Mouse (Mus musculus): Measurements from ENCODE around the gene Socs7. TPM values are rescaled to one million over a fixed set of nuclear protein-coding genes. Genes with fewer than 3 reads are reported as not detected.
A peak's percentile ranks its signal among the peaks of the same experiment; 100 is the strongest.

Socs7 gene
- polyA plus RNA-seq, 1 experiment from 2014 or later = 3.9 TPM

DNA sequence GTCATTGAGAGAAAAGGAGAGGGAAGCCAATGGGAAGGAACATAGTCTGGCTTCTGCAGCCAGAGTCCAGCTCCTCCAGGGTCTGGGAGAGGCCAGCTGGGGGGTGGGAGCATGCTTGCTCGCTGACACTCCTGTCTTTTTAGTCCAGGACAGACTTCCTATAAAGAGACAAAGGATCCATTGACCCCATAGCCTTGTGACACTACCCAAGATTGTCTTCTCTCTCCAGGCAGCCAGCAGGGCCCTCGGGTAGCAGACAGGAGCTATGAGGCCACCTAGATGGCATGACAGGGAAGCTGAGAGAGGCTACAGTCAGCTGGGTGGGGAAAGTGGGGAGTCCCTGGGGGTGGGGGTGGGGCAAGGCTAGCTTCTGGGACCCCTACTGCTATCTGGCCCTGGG lies 40.4 kb downstream of the Socs7 start:
- peaks cover 60% of the 10 kb centered on the region for H3K4me1 ChIP-seq (replicated peaks)
- 1% methylated on average over 2 of the region's 2 CpGs for WGBS
- H3K36me3 ChIP-seq = no peaks in the 10 kb centered on the region
- H3K4me3 ChIP-seq = no peak overlapping the region
- DNase-seq (ENCODE audit: low spot score) = no peak
- no peaks in the 10 kb centered on the region for H3K9me3 ChIP-seq
- H3K27me3 ChIP-seq (ENCODE audit: insufficient read depth, poor library complexity, severe bottlenecking) = peaks cover 62% of the 10 kb centered on the region
- peak overlapping the region; percentile 83 for H3K27ac ChIP-seq

DNA sequence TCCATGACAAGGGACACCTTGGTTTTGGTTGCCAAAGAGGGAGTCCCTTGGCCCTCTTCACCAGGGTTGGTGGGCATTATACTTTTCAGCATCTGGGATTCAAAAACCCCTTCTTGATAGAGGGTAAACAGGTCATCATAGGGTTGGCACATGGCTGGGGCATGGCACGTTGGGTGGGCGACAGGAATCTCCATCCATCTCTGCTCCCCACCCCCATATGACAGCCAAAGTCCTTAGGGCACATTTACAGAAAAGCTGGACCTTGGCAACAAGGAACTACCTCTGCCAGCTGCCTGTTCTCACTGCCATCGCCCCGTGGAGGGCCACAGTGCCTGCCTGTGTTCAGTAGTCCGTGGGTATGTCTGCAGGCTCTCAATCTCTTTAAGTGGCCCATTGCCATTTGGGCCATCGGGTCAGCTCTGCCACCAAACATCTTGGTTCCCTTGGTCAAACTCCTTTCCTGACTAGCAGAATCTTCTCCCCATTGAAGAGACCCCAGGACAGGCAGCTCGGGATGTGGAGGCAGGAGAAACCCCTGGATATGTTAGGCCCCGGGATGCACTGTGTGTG lies 41.3 kb downstream of the Socs7 start:
- no peak for DNase-seq (ENCODE audit: low spot score)
- H3K4me3 ChIP-seq = peak overlapping the region; percentile 69
- peaks cover 64% of the 10 kb centered on the region for H3K4me1 ChIP-seq (replicated peaks)
- 39% methylated on average over 8 of the region's 8 CpGs for WGBS
- H3K27me3 ChIP-seq (ENCODE audit: insufficient read depth, poor library complexity, severe bottlenecking) = peaks cover 67% of the 10 kb centered on the region
- no peaks in the 10 kb centered on the region for H3K9me3 ChIP-seq
- peak overlapping the region; percentile 83 for H3K27ac ChIP-seq
- no peaks in the 10 kb centered on the region for H3K36me3 ChIP-seq

DNA sequence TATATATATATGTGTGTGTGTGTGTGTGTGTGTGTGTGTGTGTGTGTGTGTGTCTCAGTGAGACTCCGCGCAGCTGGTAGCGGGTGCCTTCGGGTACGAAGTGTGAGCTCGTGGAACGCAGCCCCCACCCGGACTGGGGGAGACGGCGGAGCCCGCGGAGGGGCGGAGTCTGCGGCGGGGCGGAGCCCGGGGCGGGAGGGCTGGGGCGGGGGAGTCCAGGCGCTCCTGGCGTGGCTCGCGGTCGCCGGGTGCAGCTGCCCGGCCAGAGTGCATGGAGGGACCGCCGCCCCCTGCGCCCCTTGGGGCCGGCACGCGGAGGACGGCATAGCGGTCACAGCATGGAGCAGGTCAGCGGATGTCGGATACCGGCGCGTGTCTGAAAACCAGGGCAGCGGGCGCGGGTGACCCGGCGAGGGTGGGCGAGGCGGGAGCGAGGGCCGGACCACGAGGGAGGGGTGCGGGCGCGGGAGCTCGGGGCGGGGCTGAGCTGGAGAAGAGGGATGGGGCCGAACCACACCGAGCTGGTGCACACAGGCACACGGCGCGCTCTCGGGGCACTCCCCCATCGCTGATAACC lies 41.9 kb downstream of the Socs7 start:
- no peaks in the 10 kb centered on the region for H3K9me3 ChIP-seq
- H3K4me3 ChIP-seq = peak overlapping the region; percentile 69
- peak; percentile 65 for DNase-seq (ENCODE audit: low spot score)
- peaks cover 64% of the 10 kb centered on the region for H3K4me1 ChIP-seq (replicated peaks)
- H3K27ac ChIP-seq = peak overlapping the region; percentile 83
- WGBS = 1% methylated on average over 48 of the region's 61 CpGs
- H3K36me3 ChIP-seq = no peaks in the 10 kb centered on the region
- peaks cover 68% of the 10 kb centered on the region for H3K27me3 ChIP-seq (ENCODE audit: insufficient read depth, poor library complexity, severe bottlenecking)

- Histone ChIP-seq H3K27ac (peak overlapping the region; percentile 83), H3K4me1 (replicated peaks) (peaks cover 64% of the 10 kb centered on the region), H3K27me3 (ENCODE audit: insufficient read depth, poor library complexity, severe bottlenecking) (peaks cover 70% of the 10 kb centered on the region), H3K4me3 (peak overlapping the region; percentile 69), H3K9me3 (no peaks in the 10 kb centered on the region), H3K36me3 (no peaks in the 10 kb centered on the region)
- DNase-seq (ENCODE audit: low spot score) = peak; percentile 33
- WGBS = under 1% methylated on average over 11 of the region's 11 CpGs
Observed at GRCm38 (mm10) chr11:97404761-97405190, 42.4 kb downstream of the Socs7 start.

DNA sequence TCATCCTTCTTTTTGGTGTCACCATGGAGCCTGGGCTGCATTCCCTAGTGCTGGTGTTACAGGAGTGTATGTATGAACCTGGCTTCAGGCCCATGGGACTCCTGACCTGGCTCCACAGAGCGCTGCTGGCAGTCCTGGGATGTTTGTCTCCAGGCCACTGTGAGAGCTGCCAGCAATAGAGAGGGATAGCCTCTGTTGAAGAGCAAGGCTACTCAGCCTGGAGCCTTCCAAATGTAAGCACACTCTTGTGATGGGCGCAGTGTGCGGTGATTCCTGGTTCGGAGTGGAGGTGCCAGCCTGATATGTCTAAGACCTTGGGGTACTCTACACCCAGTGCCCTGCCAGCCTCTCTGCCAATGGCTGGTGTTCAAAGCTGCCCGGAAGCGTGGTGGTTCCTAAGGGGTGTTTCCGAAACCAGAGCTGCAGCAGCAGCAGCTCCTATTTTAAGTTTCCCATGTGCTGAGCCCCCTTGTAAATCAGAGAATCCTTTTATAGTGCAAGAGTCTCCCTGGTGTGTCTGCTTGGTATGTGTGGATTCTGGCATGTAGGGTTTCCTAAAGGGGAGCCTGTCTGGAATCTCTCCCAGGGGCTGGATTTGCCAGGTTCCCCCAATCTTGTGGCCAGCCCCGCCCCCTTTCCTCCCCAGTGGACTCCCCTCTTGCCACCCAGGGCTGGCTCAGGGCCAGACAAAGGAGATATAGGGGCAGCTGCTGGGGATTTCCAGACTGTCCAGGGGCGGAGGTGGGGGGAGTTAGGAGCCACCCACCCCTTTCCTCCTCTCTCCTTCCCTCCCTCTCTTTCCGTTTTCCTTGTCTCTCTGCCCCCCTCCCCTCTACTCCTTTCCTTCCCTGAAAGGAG lies 44.0 kb downstream of the Socs7 start:
- peak overlapping the region; percentile 14; the same call in 1 of the 2 replicates for H3K4me3 ChIP-seq
- peaks cover 66% of the 10 kb centered on the region for H3K27me3 ChIP-seq (ENCODE audit: insufficient read depth, poor library complexity, severe bottlenecking)
- WGBS = 71% methylated on average over 10 of the region's 10 CpGs
- H3K9me3 ChIP-seq = no peaks in the 10 kb centered on the region
- H3K27ac ChIP-seq = no peak overlapping the region
- DNase-seq (ENCODE audit: low spot score) = no peak
- H3K36me3 ChIP-seq = no peaks in the 10 kb centered on the region
- peaks cover 54% of the 10 kb centered on the region for H3K4me1 ChIP-seq (replicated peaks)

DNA sequence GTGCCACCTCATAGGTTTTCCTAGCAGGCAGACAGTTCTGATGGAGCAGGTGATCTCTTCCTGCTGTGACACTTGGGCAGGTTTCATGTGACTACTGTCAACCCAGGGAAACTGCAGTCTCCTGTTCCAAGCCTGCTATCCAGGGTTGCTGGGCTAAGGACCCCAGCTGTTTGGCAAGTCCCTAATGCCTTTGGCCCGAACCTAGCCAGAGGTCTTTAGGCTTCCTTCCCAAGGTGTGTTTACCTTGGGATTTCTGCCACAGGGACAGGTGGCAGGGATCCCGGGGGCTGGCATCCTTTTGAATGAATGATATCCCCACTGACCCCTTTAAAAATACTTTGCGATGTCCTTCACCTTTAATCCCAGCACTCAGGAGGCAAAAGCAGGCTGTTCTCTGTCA lies 45.1 kb downstream of the Socs7 start:
- Histone ChIP-seq H3K36me3 (no peaks in the 10 kb centered on the region), H3K4me3 (no peak overlapping the region), H3K9me3 (no peaks in the 10 kb centered on the region), H3K27ac (no peak overlapping the region), H3K27me3 (ENCODE audit: insufficient read depth, poor library complexity, severe bottlenecking) (peaks cover 63% of the 10 kb centered on the region), H3K4me1 (replicated peaks) (peaks cover 59% of the 10 kb centered on the region)
- 72% methylated on average over 3 of the region's 3 CpGs for WGBS
- DNase-seq (ENCODE audit: low spot score) = no peak

DNA sequence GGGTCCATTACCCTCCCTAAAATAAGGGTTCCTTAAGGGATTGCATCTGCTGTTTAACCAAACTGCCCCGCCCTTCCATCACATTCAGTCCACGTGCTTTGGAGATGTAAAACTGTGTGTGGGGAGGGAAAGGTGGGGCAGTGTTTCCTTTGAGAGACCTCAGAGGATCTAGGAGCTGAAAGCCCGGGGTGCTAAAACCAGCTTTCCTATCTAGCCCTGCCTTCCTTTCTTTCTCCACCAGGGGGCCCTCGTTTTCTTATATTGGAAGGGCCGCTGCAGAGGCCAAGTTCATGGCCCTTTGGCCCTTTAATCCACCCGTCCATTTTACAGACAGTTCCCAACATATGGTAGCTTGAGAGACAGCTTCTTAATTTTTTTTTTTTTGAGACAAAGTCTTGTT lies 45.8 kb downstream of the Socs7 start:
- H3K9me3 ChIP-seq = no peaks in the 10 kb centered on the region
- no peak overlapping the region for H3K4me3 ChIP-seq
- peaks cover 59% of the 10 kb centered on the region for H3K4me1 ChIP-seq (replicated peaks)
- H3K27me3 ChIP-seq (ENCODE audit: insufficient read depth, poor library complexity, severe bottlenecking) = peaks cover 60% of the 10 kb centered on the region
- H3K36me3 ChIP-seq = no peaks in the 10 kb centered on the region
- H3K27ac ChIP-seq = no peak overlapping the region
- 2% methylated on average over 6 of the region's 6 CpGs for WGBS
- peak; percentile 79 for DNase-seq (ENCODE audit: low spot score)

- peaks cover 62% of the 10 kb centered on the region for H3K27me3 ChIP-seq (ENCODE audit: insufficient read depth, poor library complexity, severe bottlenecking)
- 86% methylated on average over 4 of the region's 4 CpGs for WGBS
- no peaks in the 10 kb centered on the region for H3K36me3 ChIP-seq
- H3K9me3 ChIP-seq = no peaks in the 10 kb centered on the region
- no peak for DNase-seq (ENCODE audit: low spot score)
- H3K4me3 ChIP-seq = no peak overlapping the region
- H3K27ac ChIP-seq = no peak overlapping the region
- H3K4me1 ChIP-seq (replicated peaks) = peaks cover 43% of the 10 kb centered on the region
Observed at GRCm38 (mm10) chr11:97410958-97411357, 48.6 kb downstream of the Socs7 start.

GRCm38 (mm10) chr11:97412117-97412516 lies 49.8 kb downstream of the Socs7 start:
- H3K9me3 ChIP-seq = no peaks in the 10 kb centered on the region
- 13% methylated on average over 3 of the region's 3 CpGs for WGBS

DNA sequence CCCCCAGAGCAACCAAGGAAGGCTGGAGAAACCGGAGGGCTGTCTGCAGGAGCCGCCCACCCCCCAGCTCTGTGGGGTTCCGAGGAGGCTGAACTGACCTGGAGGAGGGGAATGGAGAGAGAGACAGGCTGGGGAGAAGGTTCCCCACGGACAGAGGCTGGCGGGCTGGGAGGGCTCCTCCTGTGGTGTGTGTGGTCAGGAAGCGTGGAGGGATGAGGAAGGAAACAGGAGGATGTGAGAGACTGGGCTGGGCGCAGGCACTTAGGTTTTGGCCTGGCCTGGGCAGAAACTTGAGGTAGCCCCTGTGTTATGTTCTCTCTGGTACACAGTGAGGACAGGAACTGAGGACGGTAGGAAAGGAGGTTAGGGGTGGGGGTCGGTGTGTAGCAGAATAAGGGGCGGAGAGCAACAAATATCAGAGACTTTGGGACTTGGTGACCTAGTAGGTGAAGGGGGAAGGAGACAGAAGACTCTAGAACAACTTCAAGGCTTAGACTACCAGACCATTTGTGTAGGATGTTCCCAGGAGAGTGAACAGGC lies 50.5 kb downstream of the Socs7 start:
- Histone ChIP-seq H3K27ac (peak overlapping the region; percentile 50), H3K9me3 (no peaks in the 10 kb centered on the region), H3K27me3 (ENCODE audit: insufficient read depth, poor library complexity, severe bottlenecking) (peaks cover 59% of the 10 kb centered on the region), H3K36me3 (no peaks in the 10 kb centered on the region), H3K4me3 (no peak overlapping the region), H3K4me1 (replicated peaks) (peaks cover 50% of the 10 kb centered on the region)
- DNase-seq (ENCODE audit: low spot score) = no peak
- WGBS = 37% methylated on average over 10 of the region's 10 CpGs

More at GRCm38 (mm10) chr11:97412117-97412516, 49.8 kb downstream of the Socs7 start:
- H3K4me3 ChIP-seq = 0 out of 2 replicates have a peak overlapping the region, but pooled peaks have one; percentile 11
- H3K27me3 ChIP-seq (ENCODE audit: insufficient read depth, poor library complexity, severe bottlenecking) = peaks cover 60% of the 10 kb centered on the region
- H3K36me3 ChIP-seq = no peaks in the 10 kb centered on the region
- peak overlapping the region; percentile 50; the same call in 1 of the 2 replicates for H3K27ac ChIP-seq
- peaks cover 45% of the 10 kb centered on the region for H3K4me1 ChIP-seq (replicated peaks)
- DNase-seq (ENCODE audit: low spot score) = no peak

DNA sequence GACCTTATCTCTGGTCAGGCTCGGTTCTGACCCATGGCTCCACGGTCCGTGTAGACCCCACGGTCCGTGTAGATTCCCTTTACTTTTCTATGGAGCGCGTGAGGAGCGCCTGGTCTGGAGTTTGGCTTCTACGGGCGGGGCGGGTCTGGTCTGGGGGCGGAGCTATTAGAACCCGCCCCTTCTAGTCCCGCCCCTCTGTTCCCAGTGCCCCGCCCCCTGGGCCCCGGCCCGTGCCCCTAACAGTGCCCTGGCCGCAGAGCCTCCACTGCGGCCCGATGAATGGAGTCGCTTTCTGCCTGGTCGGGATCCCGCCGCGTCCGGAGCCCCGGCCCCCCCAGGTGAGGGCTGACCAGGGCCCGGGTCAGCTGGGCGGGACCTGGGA lies 53.0 kb downstream of the Socs7 start, which contains the start of gene Arhgap23:
Arhgap23 (plus strand) TSS at position 204 of the 382 bp plus-strand sequence.
- peak; percentile 87 for DNase-seq (ENCODE audit: low spot score)
- WGBS = 1% methylated on average over 29 of the region's 29 CpGs
- Histone ChIP-seq H3K4me3 (peak within 1 kb of the TSS; percentile 78), H3K4me1 (replicated peaks) (peaks cover 59% of the 10 kb centered on the region), H3K27me3 (ENCODE audit: insufficient read depth, poor library complexity, severe bottlenecking) (peaks cover 53% of the 10 kb centered on the region), H3K36me3 (no peaks in the 10 kb centered on the region), H3K27ac (peak within 1 kb of the TSS; percentile 88), H3K9me3 (no peaks in the 10 kb centered on the region)

GRCm38 (mm10) chr11:97415712-97416636 lies 53.6 kb downstream of the Socs7 start:
- Histone ChIP-seq H3K27ac (peak overlapping the region; percentile 88), H3K27me3 (ENCODE audit: insufficient read depth, poor library complexity, severe bottlenecking) (peaks cover 53% of the 10 kb centered on the region), H3K4me1 (replicated peaks) (peaks cover 59% of the 10 kb centered on the region), H3K9me3 (no peaks in the 10 kb centered on the region), H3K36me3 (no peaks in the 10 kb centered on the region), H3K4me3 (peak overlapping the region; percentile 78)
- peak; percentile 59 for DNase-seq (ENCODE audit: low spot score)
- 2% methylated on average over 49 of the region's 49 CpGs for WGBS
